Mouse (Mus musculus) heart, embryonic 14.5 days (tissue): ENCODE results near the gene Gpc5. TPM values are rescaled to one million over a fixed set of nuclear protein-coding genes. Genes with fewer than 3 reads are reported as not detected.

Source experiments
- ATAC-seq: fragments of 200-750 bp; cut with Nextera tagmentation; 2 replicates; pipeline ENCODE4 v1.8.0; 2017; ENCODE audit warnings: low read depth, moderate TSS enrichment; ENCODE audit not compliant: insufficient number of reproducible peaks, insufficient read depth, low FRiP score
- H3K27ac ChIP-seq, 2 experiments: fragments of 200-500 bp in 1 of 2; fragments of 300-500 bp in 1 of 2; sonication (generic) in 1 of 2; replicated peaks in 1 of 2; 2 replicates each; pipeline ENCODE4 v1.5.1; 2012 to 2014; ENCODE audit warnings: low read depth in 2 of 2, low read length in 2 of 2, control low read depth in 1 of 2, mild to moderate bottlenecking in 1 of 2, mixed read lengths in 1 of 2; ENCODE audit not compliant: control insufficient read depth in 1 of 2, insufficient read depth in 1 of 2
- H3K27me3 ChIP-seq: fragments of 300-500 bp; sonication (generic); 2 replicates; pipeline ENCODE4 v1.6.1; 2014; ENCODE audit warnings: mild to moderate bottlenecking, low read length, control low read depth; ENCODE audit not compliant: control insufficient read depth, insufficient read depth
- H3K36me3 ChIP-seq: fragments of 300-500 bp; sonication (generic); 2 replicates; pipeline ENCODE4 v1.6.1; 2014; ENCODE audit warnings: mild to moderate bottlenecking, control low read depth, low read length, mixed read lengths; ENCODE audit not compliant: control insufficient read depth, insufficient read depth
- H3K4me1 ChIP-seq, 2 experiments: fragments of 200-500 bp in 1 of 2; fragments of 300-500 bp in 1 of 2; sonication (generic) in 1 of 2; 2 replicates each; pipeline ENCODE4 v1.6.1; 2012 to 2014; ENCODE audit warnings: low read length in 2 of 2, control low read depth in 1 of 2, mixed read lengths in 1 of 2; ENCODE audit not compliant: control insufficient read depth in 2 of 2, insufficient read depth in 2 of 2
- H3K4me2 ChIP-seq: fragments of 300-500 bp; sonication (generic); 2 replicates; pipeline ENCODE4 v1.6.1; 2014; ENCODE audit warnings: mild to moderate bottlenecking, low read length
- H3K4me3 ChIP-seq, 2 experiments: fragments of 200-500 bp in 1 of 2; fragments of 300-500 bp in 1 of 2; sonication (generic) in 1 of 2; 2 replicates each; pipeline ENCODE4 v1.5.1; 2012 to 2014; ENCODE audit warnings: low read length in 2 of 2, mild to moderate bottlenecking in 2 of 2, control low read depth in 1 of 2, low read depth in 1 of 2, moderate library complexity in 1 of 2; ENCODE audit not compliant: control insufficient read depth in 1 of 2, insufficient read depth in 1 of 2
- H3K9ac ChIP-seq: fragments of 300-500 bp; sonication (generic); 2 replicates; pipeline ENCODE4 v1.6.1; 2014; ENCODE audit warnings: mild to moderate bottlenecking, low read length
- H3K9me3 ChIP-seq: fragments of 300-500 bp; sonication (generic); 2 replicates; pipeline ENCODE4 v1.6.1; 2016; ENCODE audit warnings: low read length, control low read depth; ENCODE audit not compliant: control insufficient read depth
- WGBS: fragments of 180-500 bp; shearing (Covaris S2); extraction: QIAGEN DNeasy Blood & Tissue Kit; methylation state at CpG from one replicate; pipeline ENCODE4 v1.1.7; 2014; 5-methylcytosine and 5-hydroxymethylcytosine counted together
- microRNA counts: library from miRNA; unstranded; fragments of <30 nt; microRNA quantifications from one replicate; lab custom pipeline; 2016
- microRNA-seq: library from miRNA; unstranded; fragments of <30 nt; microRNA quantifications from one replicate; pipeline ENCODE4, GENCODE M21; 2016
- polyA plus RNA-seq: library from polyadenylated mRNA; unstranded; fragments of >200 nt; fragmentation: Nextera tagmentation; extraction: Ambion mirVana; gene quantifications from 2 replicates; pipeline ENCODE4 v1.2.1, GENCODE M21; 2014

Gene Gpc5
- polyA plus RNA-seq, 1 experiment from 2014 or later, result 0.32 TPM

DNA sequence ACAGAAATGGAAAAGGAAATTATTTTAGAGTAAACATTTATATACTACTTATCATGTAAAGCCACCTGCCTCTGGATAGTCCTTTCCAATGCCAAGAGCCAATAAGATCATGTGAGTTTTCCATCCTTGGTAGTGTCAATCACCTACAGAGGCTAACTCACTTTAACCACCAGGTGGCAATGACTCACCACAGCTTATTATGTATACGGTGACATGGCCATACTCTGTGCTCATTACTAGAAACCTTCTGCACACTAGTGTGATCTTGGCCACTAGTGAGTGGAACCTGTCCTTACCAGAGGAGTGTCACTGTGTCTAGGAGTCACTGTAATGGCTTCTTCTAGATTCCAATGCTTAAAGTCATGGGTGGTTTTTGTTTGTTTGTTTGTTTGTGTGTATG lies 1468.0 kb downstream of the Gpc5 start:
- H3K4me2 ChIP-seq, result no peak overlapping the region
- no peak overlapping the region for H3K9ac ChIP-seq
- no peaks in the 10 kb centered on the region for H3K4me1 ChIP-seq
- H3K4me3 ChIP-seq, result no peak overlapping the region
- H3K27ac ChIP-seq, result no peak overlapping the region
- 30% methylated on average over 1 of the region's 1 CpGs for WGBS
- no peaks in the 10 kb centered on the region for H3K9me3 ChIP-seq
- ATAC-seq, result no peak
- H3K27me3 ChIP-seq, result no peaks in the 10 kb centered on the region
- H3K36me3 ChIP-seq, result no peaks in the 10 kb centered on the region

MicroRNA genes within 50 kb of the gene (microRNA counts, 519-probe panel; counts per million panel counts)
- microRNA mmu-miR-18a (lab: Ali Mortazavi, UCI) (322 counts per million, percentile 70 among the panel's probes with 10 or more counts), microRNA mmu-miR-19a (lab: Ali Mortazavi, UCI) (7,662 counts per million, percentile 96 among the panel's probes with 10 or more counts), microRNA mmu-miR-19b (lab: Ali Mortazavi, UCI) (7,044 counts per million, percentile 94 among the panel's probes with 10 or more counts), microRNA mmu-miR-20a+mmu-miR-20b (lab: Ali Mortazavi, UCI) (8,126 counts per million, percentile 97 among the panel's probes with 10 or more counts), microRNA mmu-miR-92a (lab: Ali Mortazavi, UCI) (322 counts per million, percentile 70 among the panel's probes with 10 or more counts)

Small RNA genes within 50 kb of the gene (microRNA-seq; reads per million reads assigned to microRNA genes)
- gene Mir17 (17,020 reads per million, percentile 96 among the genes with 10 or more reads in this experiment), gene Mir18 (2,641 reads per million, percentile 86 among the genes with 10 or more reads in this experiment), gene Mir19a (21.2 reads per million, percentile 32 among the genes with 10 or more reads in this experiment), gene Mir19b-1 (13.1 reads per million, percentile 25 among the genes with 10 or more reads in this experiment), gene Mir20a (6,606 reads per million, percentile 94 among the genes with 10 or more reads in this experiment), gene Mir92-1 (2,161 reads per million, percentile 83 among the genes with 10 or more reads in this experiment)
